Mouse (Mus musculus): ENCODE measurements around the gene Numa1. TPM values are rescaled to one million over a fixed set of nuclear protein-coding genes. Genes with fewer than 3 reads are reported as not detected.

The Numa1 gene
- polyA plus RNA-seq, 1 experiment, result 63.1 TPM

GRCm38 (mm10) chr7:101955276-101955675 is 21.4 kb downstream of the Numa1 start:
- Histone ChIP-seq H3K4me3 (ENCODE audit: low read depth, low read length) (no peak overlapping the region), H3K27ac (ENCODE audit: insufficient read depth, low read depth, low read length) (no peak overlapping the region), H3K4me1 (ENCODE audit: control insufficient read depth, insufficient read depth, insufficient read length, low read length) (no peaks in the 10 kb centered on the region), H3K36me3 (ENCODE audit: control insufficient read depth, insufficient read depth, low read length) (no peaks in the 10 kb centered on the region), H3K27me3 (ENCODE audit: control insufficient read depth, insufficient read depth, low read length) (no peaks in the 10 kb centered on the region)
- TF ChIP-seq POLR2A (IDR thresholded peaks at IDR 0.05; ENCODE audit: low read depth, low read length), result no peak
- TF ChIP-seq CTCF (IDR thresholded peaks at IDR 0.05; ENCODE audit: extremely low read depth, insufficient read length, insufficient replicate concordance, low read depth, low read length), result no peak
- WGBS, result 82% methylated on average over 2 of the region's 2 CpGs

- WGBS, result 79% methylated on average over 4 of the region's 4 CpGs
- TF ChIP-seq CTCF (IDR thresholded peaks at IDR 0.05; ENCODE audit: extremely low read depth, insufficient read length, insufficient replicate concordance, low read depth, low read length) (no peak), POLR2A (IDR thresholded peaks at IDR 0.05; ENCODE audit: low read depth, low read length) (no peak)
These were observed 22.0 kb downstream of the Numa1 start for GRCm38 (mm10) chr7:101955862-101956261.

GRCm38 (mm10) chr7:101956481-101956880 is 22.6 kb downstream of the Numa1 start:
- H3K4me3 ChIP-seq (ENCODE audit: low read depth, low read length), result no peak overlapping the region
- H3K27me3 ChIP-seq (ENCODE audit: control insufficient read depth, insufficient read depth, low read length), result no peaks in the 10 kb centered on the region
- H3K4me1 ChIP-seq (ENCODE audit: control insufficient read depth, insufficient read depth, insufficient read length, low read length), result no peaks in the 10 kb centered on the region
- WGBS, result 68% methylated on average over 1 of the region's 1 CpGs
- no peak overlapping the region for H3K27ac ChIP-seq (ENCODE audit: insufficient read depth, low read depth, low read length)
- TF ChIP-seq POLR2A (IDR thresholded peaks at IDR 0.05; ENCODE audit: low read depth, low read length), result no peak
- no peak for TF ChIP-seq CTCF (IDR thresholded peaks at IDR 0.05; ENCODE audit: extremely low read depth, insufficient read length, insufficient replicate concordance, low read depth, low read length)
- no peaks in the 10 kb centered on the region for H3K36me3 ChIP-seq (ENCODE audit: control insufficient read depth, insufficient read depth, low read length)

More at GRCm38 (mm10) chr7:101955862-101956261, 22.0 kb downstream of the Numa1 start:
- Histone ChIP-seq H3K4me1 (ENCODE audit: control insufficient read depth, insufficient read depth, insufficient read length, low read length) (no peaks in the 10 kb centered on the region), H3K27ac (ENCODE audit: insufficient read depth, low read depth, low read length) (no peak overlapping the region), H3K36me3 (ENCODE audit: control insufficient read depth, insufficient read depth, low read length) (no peaks in the 10 kb centered on the region), H3K4me3 (ENCODE audit: low read depth, low read length) (no peak overlapping the region), H3K27me3 (ENCODE audit: control insufficient read depth, insufficient read depth, low read length) (no peaks in the 10 kb centered on the region)

GRCm38 (mm10) chr7:101956911-101957310 is 23.0 kb downstream of the Numa1 start:
- TF ChIP-seq POLR2A (IDR thresholded peaks at IDR 0.05; ENCODE audit: low read depth, low read length), result no peak
- TF ChIP-seq CTCF (IDR thresholded peaks at IDR 0.05; ENCODE audit: extremely low read depth, insufficient read length, insufficient replicate concordance, low read depth, low read length), result no peak
- Histone ChIP-seq H3K36me3 (ENCODE audit: control insufficient read depth, insufficient read depth, low read length) (no peaks in the 10 kb centered on the region), H3K27ac (ENCODE audit: insufficient read depth, low read depth, low read length) (no peak overlapping the region), H3K4me3 (ENCODE audit: low read depth, low read length) (no peak overlapping the region), H3K27me3 (ENCODE audit: control insufficient read depth, insufficient read depth, low read length) (no peaks in the 10 kb centered on the region), H3K4me1 (ENCODE audit: control insufficient read depth, insufficient read depth, insufficient read length, low read length) (no peaks in the 10 kb centered on the region)
- WGBS, result 95% methylated on average over 5 of the region's 5 CpGs

- Histone ChIP-seq H3K4me3 (ENCODE audit: low read depth, low read length) (no peak overlapping the region), H3K4me1 (ENCODE audit: control insufficient read depth, insufficient read depth, insufficient read length, low read length) (peaks cover 5% of the 10 kb centered on the region), H3K27me3 (ENCODE audit: control insufficient read depth, insufficient read depth, low read length) (no peaks in the 10 kb centered on the region), H3K36me3 (ENCODE audit: control insufficient read depth, insufficient read depth, low read length) (no peaks in the 10 kb centered on the region), H3K27ac (ENCODE audit: insufficient read depth, low read depth, low read length) (no peak overlapping the region)
- TF ChIP-seq POLR2A (IDR thresholded peaks at IDR 0.05; ENCODE audit: low read depth, low read length) (no peak), CTCF (IDR thresholded peaks at IDR 0.05; ENCODE audit: extremely low read depth, insufficient read length, insufficient replicate concordance, low read depth, low read length) (no peak)
- WGBS, result 59% methylated on average over 2 of the region's 2 CpGs
These were observed 28.9 kb downstream of the Numa1 start for GRCm38 (mm10) chr7:101962829-101963228.

- H3K36me3 ChIP-seq (ENCODE audit: control insufficient read depth, insufficient read depth, low read length), result no peaks in the 10 kb centered on the region
- peaks cover 5% of the 10 kb centered on the region for H3K4me1 ChIP-seq (ENCODE audit: control insufficient read depth, insufficient read depth, insufficient read length, low read length)
- no peaks in the 10 kb centered on the region for H3K27me3 ChIP-seq (ENCODE audit: control insufficient read depth, insufficient read depth, low read length)
- TF ChIP-seq POLR2A (IDR thresholded peaks at IDR 0.05; ENCODE audit: low read depth, low read length) (no peak), CTCF (IDR thresholded peaks at IDR 0.05; ENCODE audit: extremely low read depth, insufficient read length, insufficient replicate concordance, low read depth, low read length) (no peak)
- H3K4me3 ChIP-seq (ENCODE audit: low read depth, low read length), result no peak overlapping the region
- H3K27ac ChIP-seq (ENCODE audit: insufficient read depth, low read depth, low read length), result no peak overlapping the region
- WGBS, result 92% methylated on average over 2 of the region's 2 CpGs
These were observed 29.7 kb downstream of the Numa1 start for GRCm38 (mm10) chr7:101963621-101964020.

- no peaks in the 10 kb centered on the region for H3K36me3 ChIP-seq (ENCODE audit: control insufficient read depth, insufficient read depth, low read length)
- H3K27ac ChIP-seq (ENCODE audit: insufficient read depth, low read depth, low read length), result peak overlapping the region; percentile 85
- 62% methylated on average over 4 of the region's 4 CpGs for WGBS
- H3K4me1 ChIP-seq (ENCODE audit: control insufficient read depth, insufficient read depth, insufficient read length, low read length), result peaks cover 8% of the 10 kb centered on the region
- TF ChIP-seq POLR2A (IDR thresholded peaks at IDR 0.05; ENCODE audit: low read depth, low read length) (no peak), CTCF (IDR thresholded peaks at IDR 0.05; ENCODE audit: extremely low read depth, insufficient read length, insufficient replicate concordance, low read depth, low read length) (no peak)
- H3K4me3 ChIP-seq (ENCODE audit: low read depth, low read length), result no peak overlapping the region
- no peaks in the 10 kb centered on the region for H3K27me3 ChIP-seq (ENCODE audit: control insufficient read depth, insufficient read depth, low read length)
These were observed 30.6 kb downstream of the Numa1 start for GRCm38 (mm10) chr7:101964551-101964950.
